Mouse (Mus musculus) hindbrain, embryonic 14.5 days (tissue): ENCODE data around the gene Stoml3. TPM values are rescaled to one million over a fixed set of nuclear protein-coding genes. Genes with fewer than 3 reads are reported as not detected.

Source experiments
- ATAC-seq: fragments of 200-750 bp; cut with Nextera tagmentation; 2 replicates; pipeline ENCODE4 v1.8.0; 2017; ENCODE audit warnings: moderate number of reproducible peaks, mild to moderate bottlenecking, moderate TSS enrichment, moderate library complexity; ENCODE audit not compliant: low FRiP score
- DNase-seq: peaks from one replicate; pipeline ENCODE4 v3.0.0-alpha.2; 2015; ENCODE audit warnings: low spot score
- H3K27ac ChIP-seq: fragments of 300-500 bp; sonication (generic); 2 replicates; pipeline ENCODE4 v1.5.1; 2014; ENCODE audit warnings: mild to moderate bottlenecking, moderate library complexity
- H3K27me3 ChIP-seq: fragments of 300-500 bp; sonication (generic); 2 replicates; pipeline ENCODE4 v1.6.1; 2014; ENCODE audit warnings: mild to moderate bottlenecking, low read length, mixed read lengths; ENCODE audit not compliant: control insufficient read depth, insufficient read depth
- H3K36me3 ChIP-seq: fragments of 300-500 bp; sonication (generic); replicated peaks from 2 replicates; pipeline ENCODE4 v1.6.1; 2014; ENCODE audit not compliant: control insufficient read depth, insufficient read depth
- H3K4me1 ChIP-seq: fragments of 300-500 bp; sonication (generic); replicated peaks from 2 replicates; pipeline ENCODE4 v1.6.1; 2014; ENCODE audit warnings: antibody characterized with exemption, low read length, mixed read lengths; ENCODE audit not compliant: control insufficient read depth, insufficient read depth
- H3K4me2 ChIP-seq: fragments of 300-500 bp; sonication (generic); replicated peaks from 2 replicates; pipeline ENCODE4 v1.6.1; 2014; ENCODE audit warnings: mild to moderate bottlenecking, moderate library complexity
- H3K4me3 ChIP-seq: fragments of 300-500 bp; sonication (generic); replicated peaks from 2 replicates; pipeline ENCODE4 v1.5.1; 2014; ENCODE audit warnings: mild to moderate bottlenecking, low read length
- H3K9ac ChIP-seq: fragments of 300-500 bp; sonication (generic); 2 replicates; pipeline ENCODE4 v1.6.1; 2014
- H3K9me3 ChIP-seq: fragments of 300-500 bp; sonication (generic); 2 replicates; pipeline ENCODE4 v1.6.1; 2016; ENCODE audit warnings: low read length; ENCODE audit not compliant: control insufficient read depth
- WGBS: fragments of 180-500 bp; shearing (Covaris S2); extraction: QIAGEN DNeasy Blood & Tissue Kit; methylation state at CpG from one replicate; pipeline ENCODE4 v1.1.7; 2014; 5-methylcytosine and 5-hydroxymethylcytosine counted together
- polyA plus RNA-seq: library from polyadenylated mRNA; unstranded; fragments of >200 nt; fragmentation: Nextera tagmentation; extraction: Ambion mirVana; gene quantifications from 2 replicates; pipeline ENCODE4 v1.2.1, GENCODE M21; 2014

Stoml3 gene
- polyA plus RNA-seq, 1 experiment from 2014 or later, result not detected

- H3K36me3 ChIP-seq, result peaks cover 53% of the 10 kb centered on the region
- H3K27ac ChIP-seq, result no peak overlapping the region
- ATAC-seq (no peak), DNase-seq (no peak)
- no peaks in the 10 kb centered on the region for H3K27me3 ChIP-seq
- H3K9ac ChIP-seq, result no peak overlapping the region
- 92% methylated on average over 5 of the region's 5 CpGs for WGBS
- no peak overlapping the region for H3K4me2 ChIP-seq
- peaks cover 28% of the 10 kb centered on the region for H3K4me1 ChIP-seq
- no peaks in the 10 kb centered on the region for H3K9me3 ChIP-seq
- H3K4me3 ChIP-seq, result no peak overlapping the region
These were observed 18.8 kb upstream of the Stoml3 start for GRCm38 (mm10) chr3:53469650-53470049.

- H3K9ac ChIP-seq, result no peak overlapping the region
- no peak overlapping the region for H3K27ac ChIP-seq
- ATAC-seq (no peak), DNase-seq (no peak)
- no peaks in the 10 kb centered on the region for H3K27me3 ChIP-seq
- 97% methylated on average over 5 of the region's 5 CpGs for WGBS
- no peaks in the 10 kb centered on the region for H3K9me3 ChIP-seq
- H3K36me3 ChIP-seq, result peaks cover 72% of the 10 kb centered on the region
- no peak overlapping the region for H3K4me2 ChIP-seq
- no peak overlapping the region for H3K4me3 ChIP-seq
- peaks cover 4% of the 10 kb centered on the region for H3K4me1 ChIP-seq
These were observed 16.4 kb upstream of the Stoml3 start for GRCm38 (mm10) chr3:53472061-53472460.

GRCm38 (mm10) chr3:53474179-53474578, 14.3 kb upstream of the Stoml3 start:
- Histone ChIP-seq H3K4me3 (no peak overlapping the region), H3K27me3 (no peaks in the 10 kb centered on the region), H3K9ac (no peak overlapping the region), H3K4me2 (no peak overlapping the region), H3K27ac (no peak overlapping the region), H3K36me3 (peaks cover 94% of the 10 kb centered on the region), H3K4me1 (no peaks in the 10 kb centered on the region), H3K9me3 (no peaks in the 10 kb centered on the region)
- WGBS, result 75% methylated on average over 4 of the region's 4 CpGs
- ATAC-seq (no peak), DNase-seq (no peak)

- H3K4me2 ChIP-seq, result no peak overlapping the region
- no peaks in the 10 kb centered on the region for H3K9me3 ChIP-seq
- peak; percentile 67 for DNase-seq
- H3K9ac ChIP-seq, result no peak overlapping the region
- 58% methylated on average over 6 of the region's 6 CpGs for WGBS
- H3K4me3 ChIP-seq, result no peak overlapping the region
- H3K36me3 ChIP-seq, result peaks cover 93% of the 10 kb centered on the region
- peak; percentile 66; the same call in 1 of the 2 replicates for ATAC-seq
- no peaks in the 10 kb centered on the region for H3K4me1 ChIP-seq
- H3K27ac ChIP-seq, result no peak overlapping the region
- H3K27me3 ChIP-seq, result no peaks in the 10 kb centered on the region
These were observed 12.6 kb upstream of the Stoml3 start for GRCm38 (mm10) chr3:53475889-53476288.

GRCm38 (mm10) chr3:53477468-53477867, 11.0 kb upstream of the Stoml3 start:
- H3K9me3 ChIP-seq, result no peaks in the 10 kb centered on the region
- ATAC-seq (no peak; the same call in 1 of the 2 replicates), DNase-seq (no peak)
- no peak overlapping the region for H3K27ac ChIP-seq
- no peak overlapping the region for H3K4me3 ChIP-seq
- H3K4me1 ChIP-seq, result no peaks in the 10 kb centered on the region
- peaks cover 91% of the 10 kb centered on the region for H3K36me3 ChIP-seq
- H3K4me2 ChIP-seq, result no peak overlapping the region
- 81% methylated on average over 17 of the region's 17 CpGs for WGBS
- no peak overlapping the region for H3K9ac ChIP-seq
- no peaks in the 10 kb centered on the region for H3K27me3 ChIP-seq

GRCm38 (mm10) chr3:53478419-53479046, 9.9 kb upstream of the Stoml3 start:
- Histone ChIP-seq H3K9me3 (no peaks in the 10 kb centered on the region), H3K4me1 (no peaks in the 10 kb centered on the region), H3K4me3 (no peak overlapping the region), H3K36me3 (peaks cover 86% of the 10 kb centered on the region), H3K27me3 (no peaks in the 10 kb centered on the region), H3K4me2 (no peak overlapping the region), H3K27ac (no peak overlapping the region), H3K9ac (no peak overlapping the region)
- DNase-seq (no peak), ATAC-seq (no peak; the same call in 1 of the 2 replicates)
- 97% methylated on average over 30 of the region's 30 CpGs for WGBS

GRCm38 (mm10) chr3:53483414-53484059, 4.9 kb upstream of the Stoml3 start:
- 91% methylated on average over 8 of the region's 8 CpGs for WGBS
- Histone ChIP-seq H3K9ac (no peak overlapping the region), H3K4me1 (no peaks in the 10 kb centered on the region), H3K4me2 (no peak overlapping the region), H3K27ac (no peak overlapping the region), H3K9me3 (no peaks in the 10 kb centered on the region), H3K36me3 (peaks cover 41% of the 10 kb centered on the region), H3K27me3 (no peaks in the 10 kb centered on the region), H3K4me3 (no peak overlapping the region)
- no peak for ATAC-seq
- DNase-seq, result no peak

GRCm38 (mm10) chr3:53486561-53486960, 1.9 kb upstream of the Stoml3 start:
- Histone ChIP-seq H3K4me3 (no peak overlapping the region), H3K27me3 (no peaks in the 10 kb centered on the region), H3K27ac (no peak overlapping the region), H3K4me2 (no peak overlapping the region), H3K9me3 (no peaks in the 10 kb centered on the region), H3K9ac (no peak overlapping the region), H3K36me3 (peaks cover 13% of the 10 kb centered on the region), H3K4me1 (no peaks in the 10 kb centered on the region)
- DNase-seq (no peak), ATAC-seq (no peak)
- 80% methylated on average over 10 of the region's 10 CpGs for WGBS

GRCm38 (mm10) chr3:53486996-53487576, 1.4 kb upstream of the Stoml3 start:
- no peak for ATAC-seq
- no peak for DNase-seq
- H3K27me3 ChIP-seq, result no peaks in the 10 kb centered on the region
- peaks cover 9% of the 10 kb centered on the region for H3K36me3 ChIP-seq
- H3K27ac ChIP-seq, result no peak overlapping the region
- no peak overlapping the region for H3K4me3 ChIP-seq
- no peak overlapping the region for H3K4me2 ChIP-seq
- H3K9me3 ChIP-seq, result no peaks in the 10 kb centered on the region
- WGBS, result 76% methylated on average over 9 of the region's 9 CpGs
- no peak overlapping the region for H3K9ac ChIP-seq
- H3K4me1 ChIP-seq, result no peaks in the 10 kb centered on the region
